Mouse (Mus musculus) liver, embryonic 16.5 days (tissue): ENCODE results near the gene Acyp2. TPM values are rescaled to one million over a fixed set of nuclear protein-coding genes. Genes with fewer than 3 reads are reported as not detected.

ENCODE experiments used
- polyA plus RNA-seq: library from polyadenylated mRNA; unstranded; fragments of >200 nt; fragmentation: Nextera tagmentation; extraction: Ambion mirVana; gene quantifications from 2 replicates; pipeline ENCODE4 v1.2.1, GENCODE M21; 2015

Gene Acyp2
- polyA plus RNA-seq, 1 experiment from 2014 or later, result 2.0 TPM

Other genes starting within 250 kb of the Acyp2 start
- not detected in 2 replicates for gene 4930505A04Rik, start 177.8 kb downstream of the Acyp2 start, polyA plus RNA-seq
- gene Psme4, start 122.1 kb upstream of the Acyp2 start, polyA plus RNA-seq, result 7.2 and 8.0 TPM in 2 replicates
- gene Gpr75, start 235.8 kb upstream of the Acyp2 start, polyA plus RNA-seq, result 0.04 TPM in 1 of 2 replicates, not detected in the other
- 11.2 and 12.0 TPM in 2 replicates for gene Asb3, start 235.8 kb upstream of the Acyp2 start, polyA plus RNA-seq